Mouse (Mus musculus): ENCODE data around the gene Zfp874b. TPM values are rescaled to one million over a fixed set of nuclear protein-coding genes. Genes with fewer than 3 reads are reported as not detected.
"Not testable (repeated sequence)": the region's sequence is repeated elsewhere in the genome, so short reads cannot be mapped to it uniquely, and the experiment has no call there.

The Zfp874b gene
- polyA plus RNA-seq, 2 experiments: 2.6 to 4.3 TPM

DNA sequence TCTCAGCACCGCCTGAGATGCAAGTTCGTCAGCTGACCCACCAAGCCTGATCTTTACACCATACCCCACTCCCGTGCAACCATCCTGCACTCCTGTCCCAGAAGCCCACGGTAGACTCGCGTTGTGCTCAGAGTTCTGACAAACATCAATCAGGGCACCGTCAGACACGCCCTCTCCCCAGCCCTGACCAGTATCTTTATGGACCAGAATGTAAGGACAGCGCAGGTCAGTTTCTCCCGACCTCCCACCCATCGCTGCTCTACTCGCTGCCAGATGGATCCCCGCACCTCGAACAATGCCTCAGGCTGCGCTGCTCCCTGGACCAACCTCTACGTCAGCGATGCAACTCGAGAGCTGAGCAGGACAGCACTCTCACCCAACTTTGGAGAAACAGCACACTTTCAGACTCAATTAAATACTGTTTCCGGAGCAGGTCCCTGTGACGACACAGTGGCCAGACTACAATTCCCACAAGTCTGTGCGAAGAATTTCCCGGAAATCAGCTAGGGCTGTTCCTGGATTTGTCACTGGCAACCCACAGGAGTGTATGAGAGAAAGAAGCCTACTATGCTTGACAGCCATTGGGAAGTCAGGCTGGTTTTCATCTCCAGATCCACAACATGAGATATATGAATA lies 16.1 kb upstream of the Zfp874b start, which contains the start of gene Zfp58:
Gene Zfp58, minus strand, starts transcription at position 472 of the 636 bp plus-strand sequence.
- Histone ChIP-seq H3K4me1 (ENCODE audit: control insufficient read depth, insufficient read depth, low read length) (peaks cover 6% of the 10 kb centered on the region), H3K9ac (ENCODE audit: low read depth, low read length, severe bottlenecking) (peak within 1 kb of the TSS; percentile 77), H3K27ac (replicated peaks; ENCODE audit: low read depth, low read length) (0 out of 2 replicates have a peak within 1 kb of the TSS, but pooled peaks have one; percentile 27), H3K36me3 (ENCODE audit: control insufficient read depth, insufficient read depth, low read length) (peaks cover 2% of the 10 kb centered on the region; the same call in 1 of the 2 replicates), H3K4me2 (replicated peaks; ENCODE audit: low read depth, low read length, severe bottlenecking) (peak within 1 kb of the TSS; percentile 60), H3K9me3 (ENCODE audit: control insufficient read depth, low read length) (no peaks in the 10 kb centered on the region), H3K27me3 (ENCODE audit: control insufficient read depth, insufficient read depth, low read length) (no peaks in the 10 kb centered on the region), H3K4me3 (replicated peaks; ENCODE audit: low read length) (peak within 1 kb of the TSS; percentile 75)
- DNase-seq (ENCODE audit: low spot score): peak; percentile 92
- peak; percentile 96 for ATAC-seq (ENCODE audit: low FRiP score, low read depth)
- WGBS: 2% methylated on average over 22 of the region's 22 CpGs
- TF ChIP-seq POLR2A (IDR thresholded peaks at IDR 0.05; ENCODE audit: borderline replicate concordance, extremely low read depth, insufficient read depth, insufficient read length): 0 out of 2 replicates have a peak, but pooled peaks have one; percentile 22

DNA sequence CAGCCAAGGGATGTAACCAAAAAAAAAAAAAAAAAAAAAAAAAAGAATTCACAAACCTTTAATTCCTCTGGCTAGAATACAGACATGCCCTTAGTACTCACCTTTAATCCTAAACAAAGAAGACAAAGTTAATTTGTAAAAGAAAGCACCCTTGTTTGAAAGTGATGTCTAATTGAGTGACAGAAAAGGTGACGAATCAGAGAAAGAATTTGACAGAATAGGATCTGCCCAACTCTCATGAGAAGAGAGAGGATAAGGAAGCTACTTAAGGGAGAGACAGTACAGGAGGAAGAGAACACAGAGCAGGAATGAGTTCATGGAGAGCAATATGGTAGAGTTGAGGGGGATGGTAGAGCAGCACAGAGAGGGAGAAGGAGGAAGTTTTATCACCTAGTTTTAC lies 11.6 kb upstream of the Zfp874b start:
- 95% methylated on average over 1 of the region's 1 CpGs for WGBS
- Histone ChIP-seq H3K4me3 (replicated peaks; ENCODE audit: low read length) (no peak overlapping the region), H3K9me3 (ENCODE audit: control insufficient read depth, low read length) (peaks cover 29% of the 10 kb centered on the region), H3K36me3 (ENCODE audit: control insufficient read depth, insufficient read depth, low read length) (peaks cover 44% of the 10 kb centered on the region), H3K27me3 (ENCODE audit: control insufficient read depth, insufficient read depth, low read length) (no peaks in the 10 kb centered on the region), H3K27ac (replicated peaks; ENCODE audit: low read depth, low read length) (no peak overlapping the region), H3K4me1 (ENCODE audit: control insufficient read depth, insufficient read depth, low read length) (peaks cover 6% of the 10 kb centered on the region), H3K4me2 (replicated peaks; ENCODE audit: low read depth, low read length, severe bottlenecking) (no peak overlapping the region), H3K9ac (ENCODE audit: low read depth, low read length, severe bottlenecking) (no peak overlapping the region)
- ATAC-seq (ENCODE audit: low FRiP score, low read depth) (no peak), DNase-seq (ENCODE audit: low spot score) (no peak)
- no peak for TF ChIP-seq POLR2A (IDR thresholded peaks at IDR 0.05; ENCODE audit: borderline replicate concordance, extremely low read depth, insufficient read depth, insufficient read length)

DNA sequence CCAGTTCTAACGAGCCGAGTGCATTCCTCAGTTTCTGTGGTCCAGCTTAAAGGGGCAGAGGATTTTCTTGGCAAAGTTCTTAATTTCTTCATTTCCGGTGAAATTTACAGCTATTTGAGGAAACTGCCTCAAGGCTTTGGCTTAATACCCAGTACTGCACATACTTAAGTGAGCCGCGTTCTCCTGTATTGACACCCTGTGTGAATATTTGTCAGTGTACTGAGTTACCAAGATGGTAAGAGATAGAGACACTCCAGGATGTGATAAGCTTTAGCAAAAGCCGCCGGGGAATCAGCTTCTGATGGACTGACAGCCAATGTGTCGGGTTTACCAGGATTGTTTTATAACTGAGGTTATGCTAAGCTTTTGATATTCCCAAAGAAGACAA lies 360 bp upstream of the Zfp874b start:
- Histone ChIP-seq H3K9me3 (ENCODE audit: control insufficient read depth, low read length) (0 out of 2 replicates have a peak, but pooled peaks cover 4% of the 10 kb centered on the region), H3K4me2 (replicated peaks; ENCODE audit: low read depth, low read length, severe bottlenecking) (peak overlapping the region; percentile 62), H3K4me1 (ENCODE audit: control insufficient read depth, insufficient read depth, low read length) (peaks cover 4% of the 10 kb centered on the region), H3K36me3 (ENCODE audit: control insufficient read depth, insufficient read depth, low read length) (peaks cover 6% of the 10 kb centered on the region), H3K9ac (ENCODE audit: low read depth, low read length, severe bottlenecking) (peak overlapping the region; percentile 69), H3K27ac (replicated peaks; ENCODE audit: low read depth, low read length) (peak overlapping the region; percentile 14), H3K27me3 (ENCODE audit: control insufficient read depth, insufficient read depth, low read length) (no peaks in the 10 kb centered on the region), H3K4me3 (replicated peaks; ENCODE audit: low read length) (peak overlapping the region; percentile 65)
- no peak for DNase-seq (ENCODE audit: low spot score)
- no peak for TF ChIP-seq POLR2A (IDR thresholded peaks at IDR 0.05; ENCODE audit: borderline replicate concordance, extremely low read depth, insufficient read depth, insufficient read length)
- peak; percentile 26; the same call in 1 of the 2 replicates for ATAC-seq (ENCODE audit: low FRiP score, low read depth)
- WGBS: 34% methylated on average over 8 of the region's 8 CpGs

DNA sequence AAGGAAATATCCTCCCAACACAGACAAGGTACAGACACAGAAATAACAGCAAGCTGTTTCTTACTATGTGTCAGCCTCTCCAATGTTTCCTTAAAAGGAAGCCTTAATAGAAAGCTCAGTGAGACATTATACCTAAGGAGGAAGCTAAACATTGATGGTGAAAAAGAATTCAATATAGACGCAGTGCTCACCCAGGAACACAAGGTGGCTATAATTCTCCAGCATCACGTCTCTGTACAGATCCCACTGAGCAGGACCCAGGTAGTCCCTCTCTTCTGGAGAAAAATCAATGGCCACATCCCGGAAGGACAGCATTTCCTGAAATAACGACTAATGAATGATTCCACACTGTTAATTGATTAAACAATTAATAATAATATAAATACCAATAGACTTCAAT lies 2.5 kb downstream of the Zfp874b start:
- DNase-seq (ENCODE audit: low spot score) (no peak), ATAC-seq (ENCODE audit: low FRiP score, low read depth) (no peak)
- H3K4me3 ChIP-seq (replicated peaks; ENCODE audit: low read length): no peak overlapping the region
- no peak for TF ChIP-seq POLR2A (IDR thresholded peaks at IDR 0.05; ENCODE audit: borderline replicate concordance, extremely low read depth, insufficient read depth, insufficient read length)
- no peak overlapping the region for H3K27ac ChIP-seq (replicated peaks; ENCODE audit: low read depth, low read length)
- no peaks in the 10 kb centered on the region for H3K36me3 ChIP-seq (ENCODE audit: control insufficient read depth, insufficient read depth, low read length)
- H3K27me3 ChIP-seq (ENCODE audit: control insufficient read depth, insufficient read depth, low read length): no peaks in the 10 kb centered on the region
- no peak overlapping the region for H3K9ac ChIP-seq (ENCODE audit: low read depth, low read length, severe bottlenecking)
- H3K4me2 ChIP-seq (replicated peaks; ENCODE audit: low read depth, low read length, severe bottlenecking): no peak overlapping the region
- peaks cover 4% of the 10 kb centered on the region for H3K4me1 ChIP-seq (ENCODE audit: control insufficient read depth, insufficient read depth, low read length)
- WGBS: 65% methylated on average over 4 of the region's 4 CpGs
- H3K9me3 ChIP-seq (ENCODE audit: control insufficient read depth, low read length): no peaks in the 10 kb centered on the region

DNA sequence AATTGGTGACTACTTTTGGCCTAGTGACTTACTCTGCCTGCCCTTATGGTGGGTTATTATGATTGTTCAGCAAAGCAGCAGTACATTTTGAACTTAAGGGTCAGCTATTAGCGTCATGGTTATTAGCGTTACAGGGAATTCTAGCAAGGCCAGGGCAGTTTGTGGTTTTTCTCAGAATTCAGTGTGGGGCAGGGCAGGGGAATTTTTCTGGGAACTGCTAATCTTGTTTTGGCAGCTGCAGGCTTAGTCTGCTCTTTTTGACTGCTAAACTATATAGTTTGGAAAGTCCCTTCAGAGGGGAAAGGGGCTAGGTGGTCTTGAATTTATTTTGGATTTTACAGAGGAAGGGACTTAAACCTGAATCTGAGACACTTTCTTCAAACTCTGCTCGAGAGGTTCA lies 14.8 kb downstream of the Zfp874b start:
- 94% methylated on average over 3 of the region's 3 CpGs for WGBS

DNA sequence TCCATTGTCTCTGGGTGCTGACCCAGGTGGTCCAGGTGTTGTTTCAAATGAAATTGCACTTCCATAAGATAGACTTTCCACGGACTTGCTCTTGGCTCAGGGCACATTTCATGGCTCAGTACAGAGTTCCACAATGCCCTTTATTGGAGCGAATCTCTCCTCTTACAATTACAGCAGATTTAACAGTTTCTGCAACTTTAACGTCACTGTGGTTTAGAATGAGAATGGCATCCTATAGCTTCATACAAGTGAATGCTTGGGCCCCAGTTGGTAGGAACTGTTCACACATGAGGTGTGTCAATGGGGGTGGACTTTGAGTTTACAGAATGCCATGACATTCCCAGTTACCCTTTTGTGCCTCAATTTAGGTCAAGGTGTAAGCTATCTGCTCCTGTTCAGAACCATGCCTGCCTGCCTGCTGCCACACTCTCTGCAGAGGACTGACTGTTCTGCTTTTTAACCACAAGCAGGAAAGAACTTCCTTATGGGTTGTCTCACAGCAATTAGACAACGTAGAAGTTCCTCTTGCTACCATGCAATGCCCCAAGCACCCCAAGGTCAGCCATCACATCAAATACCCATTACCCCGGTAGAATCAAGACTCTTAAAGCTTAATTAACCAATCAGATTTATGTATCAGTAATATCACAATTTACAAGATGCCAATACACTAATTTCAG lies 20.4 kb downstream of the Zfp874b start:
- not testable (repeated sequence) for H3K4me1 ChIP-seq (ENCODE audit: control insufficient read depth, insufficient read depth, low read length); ATAC-seq (ENCODE audit: low FRiP score, low read depth); H3K4me2 ChIP-seq (replicated peaks; ENCODE audit: low read depth, low read length, severe bottlenecking); H3K27me3 ChIP-seq (ENCODE audit: control insufficient read depth, insufficient read depth, low read length); H3K36me3 ChIP-seq (ENCODE audit: control insufficient read depth, insufficient read depth, low read length); DNase-seq (ENCODE audit: low spot score); H3K9me3 ChIP-seq (ENCODE audit: control insufficient read depth, low read length); H3K9ac ChIP-seq (ENCODE audit: low read depth, low read length, severe bottlenecking); H3K4me3 ChIP-seq (replicated peaks; ENCODE audit: low read length); H3K27ac ChIP-seq (replicated peaks; ENCODE audit: low read depth, low read length)
- 87% methylated on average over 2 of the region's 5 CpGs for WGBS

More for the DNA sequence above, 14.8 kb downstream of the Zfp874b start:
- TF ChIP-seq POLR2A (IDR thresholded peaks at IDR 0.05; ENCODE audit: borderline replicate concordance, extremely low read depth, insufficient read depth, insufficient read length): no peak
- ATAC-seq (ENCODE audit: low FRiP score, low read depth) (no peak), DNase-seq (ENCODE audit: low spot score) (no peak)
- Histone ChIP-seq H3K9ac (ENCODE audit: low read depth, low read length, severe bottlenecking) (no peak overlapping the region), H3K27me3 (ENCODE audit: control insufficient read depth, insufficient read depth, low read length) (no peaks in the 10 kb centered on the region), H3K4me2 (replicated peaks; ENCODE audit: low read depth, low read length, severe bottlenecking) (no peak overlapping the region), H3K27ac (replicated peaks; ENCODE audit: low read depth, low read length) (no peak overlapping the region), H3K4me3 (replicated peaks; ENCODE audit: low read length) (no peak overlapping the region), H3K9me3 (ENCODE audit: control insufficient read depth, low read length) (no peaks in the 10 kb centered on the region), H3K4me1 (ENCODE audit: control insufficient read depth, insufficient read depth, low read length) (no peaks in the 10 kb centered on the region), H3K36me3 (ENCODE audit: control insufficient read depth, insufficient read depth, low read length) (peaks cover 21% of the 10 kb centered on the region)

All from limb, embryonic 14.5 days (tissue).